Mouse (Mus musculus) stomach, embryonic 15.5 days (tissue): ENCODE data around the gene Kdm4d. TPM values are rescaled to one million over a fixed set of nuclear protein-coding genes. Genes with fewer than 3 reads are reported as not detected.

Experiments
- ATAC-seq: fragments of 200-750 bp; cut with Nextera tagmentation; 2 replicates; pipeline ENCODE4 v1.8.0; 2017; ENCODE audit warnings: low read depth, moderate number of reproducible peaks, moderate TSS enrichment; ENCODE audit not compliant: insufficient read depth, low FRiP score
- H3K27ac ChIP-seq: fragments of 300-500 bp; sonication (generic); 2 replicates; pipeline ENCODE4 v1.5.1; 2015; ENCODE audit warnings: mild to moderate bottlenecking, inconsistent platforms
- H3K27me3 ChIP-seq: fragments of 300-500 bp; sonication (generic); replicated peaks from 2 replicates; pipeline ENCODE4 v1.6.1; 2015; ENCODE audit warnings: inconsistent platforms
- H3K36me3 ChIP-seq: fragments of 300-500 bp; sonication (generic); 2 replicates; pipeline ENCODE4 v1.6.1; 2015; ENCODE audit warnings: inconsistent platforms
- H3K4me1 ChIP-seq: fragments of 300-500 bp; sonication (generic); 2 replicates; pipeline ENCODE4 v1.6.1; 2015; ENCODE audit warnings: inconsistent platforms
- H3K4me2 ChIP-seq: fragments of 300-500 bp; sonication (generic); 2 replicates; pipeline ENCODE4 v1.6.1; 2015; ENCODE audit warnings: mild to moderate bottlenecking, inconsistent platforms
- H3K4me3 ChIP-seq: fragments of 300-500 bp; sonication (generic); replicated peaks from 2 replicates; pipeline ENCODE4 v1.5.1; 2015; ENCODE audit warnings: inconsistent platforms
- H3K9ac ChIP-seq: fragments of 300-500 bp; sonication (generic); 2 replicates; pipeline ENCODE4 v1.6.1; 2015; ENCODE audit warnings: inconsistent platforms
- H3K9me3 ChIP-seq: fragments of 300-500 bp; sonication (generic); 2 replicates; pipeline ENCODE4 v1.6.1; 2016; ENCODE audit warnings: inconsistent platforms
- WGBS: fragments of 180-500 bp; shearing (Covaris S2); methylation state at CpG from one replicate; pipeline ENCODE4 v1.1.7; 2015; 5-methylcytosine and 5-hydroxymethylcytosine counted together
- polyA plus RNA-seq: library from polyadenylated mRNA; unstranded; fragments of >200 nt; fragmentation: Nextera tagmentation; extraction: Ambion mirVana; gene quantifications from 2 replicates; pipeline ENCODE4 v1.2.1, GENCODE M21; 2015

The Kdm4d gene
- polyA plus RNA-seq, 1 experiment from 2014 or later, result 0.40 TPM

DNA sequence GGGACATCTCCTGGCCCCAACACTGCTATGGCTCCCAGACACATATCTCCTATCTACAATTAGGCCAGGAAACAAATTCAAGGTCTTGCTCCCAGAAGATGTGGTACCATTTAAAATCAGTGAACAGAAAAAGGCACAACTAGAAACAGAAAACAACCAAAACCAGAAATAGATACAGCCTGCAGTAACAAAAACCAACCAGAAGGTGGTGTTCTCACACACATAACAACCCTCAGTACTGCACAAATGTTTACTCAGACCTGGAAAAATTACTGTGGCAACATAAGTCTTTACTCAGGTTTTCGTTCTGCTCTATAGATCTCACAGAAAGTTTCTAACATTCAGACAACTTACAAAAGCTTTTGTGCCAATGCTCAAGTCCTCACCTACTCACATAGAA is 59.9 kb downstream of the Kdm4d start:
- H3K9me3 ChIP-seq, result no peaks in the 10 kb centered on the region
- H3K36me3 ChIP-seq, result no peaks in the 10 kb centered on the region
- H3K4me2 ChIP-seq, result no peak overlapping the region
- WGBS, result 73% methylated on average over 1 of the region's 1 CpGs
- no peaks in the 10 kb centered on the region for H3K27me3 ChIP-seq
- H3K27ac ChIP-seq, result no peak overlapping the region
- ATAC-seq, result no peak
- H3K4me1 ChIP-seq, result no peaks in the 10 kb centered on the region
- H3K9ac ChIP-seq, result no peak overlapping the region
- no peak overlapping the region for H3K4me3 ChIP-seq

DNA sequence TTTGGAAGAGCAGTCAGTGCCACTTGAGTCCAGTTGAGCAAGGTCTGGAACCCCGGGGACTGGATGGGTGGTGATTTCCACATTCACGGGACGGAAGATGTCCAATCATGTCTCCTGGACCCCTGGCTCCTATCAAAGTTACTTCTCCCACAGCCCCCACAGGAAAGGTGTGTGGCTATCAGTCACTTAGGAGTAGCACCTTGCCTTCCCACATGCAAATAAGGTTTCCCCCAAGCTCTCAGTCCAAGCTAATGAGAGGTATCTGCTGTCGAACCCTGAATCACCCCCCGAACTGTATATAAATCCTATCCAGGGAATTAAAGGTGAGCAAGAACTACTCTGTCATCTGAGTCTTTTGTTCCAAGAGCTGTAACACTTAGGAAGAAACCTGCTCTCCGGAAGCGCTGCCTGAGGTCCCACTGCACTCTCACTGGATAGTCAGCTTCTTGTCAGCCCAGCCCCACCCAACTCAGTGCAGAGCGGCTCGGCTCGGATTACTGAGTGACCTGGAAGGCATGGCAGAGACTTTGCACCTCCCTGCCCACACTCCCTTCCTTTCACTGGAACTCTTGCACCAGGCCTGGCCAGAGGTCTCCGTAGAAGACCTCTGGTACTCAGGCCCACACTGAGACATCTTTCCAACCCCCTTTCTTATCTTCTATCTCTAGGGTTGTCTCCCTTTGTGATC is 66.9 kb downstream of the Kdm4d start:
- Histone ChIP-seq H3K27ac (no peak overlapping the region), H3K4me1 (no peaks in the 10 kb centered on the region), H3K9ac (no peak overlapping the region), H3K27me3 (no peaks in the 10 kb centered on the region), H3K9me3 (no peaks in the 10 kb centered on the region), H3K4me3 (no peak overlapping the region), H3K4me2 (no peak overlapping the region), H3K36me3 (no peaks in the 10 kb centered on the region)
- ATAC-seq, result peak; percentile 82; the same call in 1 of the 2 replicates
- WGBS, result 52% methylated on average over 11 of the region's 11 CpGs

Other genes starting within 250 kb of the Kdm4d start
- gene Sesn3, start 225.4 kb downstream of the Kdm4d start, polyA plus RNA-seq, result 13.2 and 14.7 TPM in 2 replicates
- gene Endod1, start 119.0 kb downstream of the Kdm4d start, polyA plus RNA-seq, result 21.3 and 26.3 TPM in 2 replicates
- 135 and 147 TPM in 2 replicates for gene Cwc15, start 135 bp upstream of the Kdm4d start, polyA plus RNA-seq
- 16.8 and 17.2 TPM in 2 replicates for gene Amotl1, start 144.6 kb upstream of the Kdm4d start, polyA plus RNA-seq
- 0.10 and 0.14 TPM in 2 replicates for gene Piwil4, start 240.3 kb upstream of the Kdm4d start, polyA plus RNA-seq